Mouse (Mus musculus): ENCODE data around the gene Hdac4. TPM values are rescaled to one million over a fixed set of nuclear protein-coding genes. Genes with fewer than 3 reads are reported as not detected.

Gene Hdac4
- polyA plus RNA-seq, 1 experiment: 30.0 TPM

GRCm38 (mm10) chr1:91952912-91953311 lies 242.6 kb downstream of the Hdac4 start:
- TF ChIP-seq POLR2A (IDR thresholded peaks at IDR 0.05; ENCODE audit: low read depth, low read length): no peak

DNA sequence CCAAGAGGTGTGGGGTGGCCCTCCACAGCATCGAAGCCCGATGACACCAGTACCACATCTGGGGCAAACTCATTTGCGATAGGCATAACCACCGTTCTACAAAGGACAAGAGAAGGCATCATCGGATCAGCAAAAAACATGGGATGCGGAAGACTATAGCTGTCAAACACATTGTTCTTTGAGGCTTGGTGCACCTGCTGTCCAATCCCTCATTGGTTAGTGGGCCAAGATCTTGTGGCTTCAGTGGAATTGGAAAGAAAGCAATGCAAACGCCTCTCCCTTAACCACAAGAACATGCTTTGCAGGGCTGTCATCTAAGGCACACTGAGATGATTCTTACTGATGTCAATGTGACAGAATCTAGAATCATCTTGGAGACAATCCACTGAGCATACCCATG lies 248.1 kb downstream of the Hdac4 start:
- H3K27ac ChIP-seq (ENCODE audit: insufficient read depth, low read length): no peak overlapping the region
- no peaks in the 10 kb centered on the region; the same call in 1 of the 2 replicates for H3K4me1 ChIP-seq (ENCODE audit: control insufficient read depth, insufficient read depth, low read length)
- no peak overlapping the region for H3K4me3 ChIP-seq (ENCODE audit: insufficient read depth, low read length)
- no peak for TF ChIP-seq POLR2A (IDR thresholded peaks at IDR 0.05; ENCODE audit: low read depth, low read length)
- TF ChIP-seq CTCF (IDR thresholded peaks at IDR 0.05; ENCODE audit: borderline replicate concordance, insufficient read depth, low read length): no peak

More at GRCm38 (mm10) chr1:91952912-91953311, 242.6 kb downstream of the Hdac4 start:
- H3K4me1 ChIP-seq (ENCODE audit: control insufficient read depth, insufficient read depth, low read length): peaks cover 10% of the 10 kb centered on the region
- H3K4me3 ChIP-seq (ENCODE audit: insufficient read depth, low read length): no peak overlapping the region
- H3K27ac ChIP-seq (ENCODE audit: insufficient read depth, low read length): no peak overlapping the region

DNA sequence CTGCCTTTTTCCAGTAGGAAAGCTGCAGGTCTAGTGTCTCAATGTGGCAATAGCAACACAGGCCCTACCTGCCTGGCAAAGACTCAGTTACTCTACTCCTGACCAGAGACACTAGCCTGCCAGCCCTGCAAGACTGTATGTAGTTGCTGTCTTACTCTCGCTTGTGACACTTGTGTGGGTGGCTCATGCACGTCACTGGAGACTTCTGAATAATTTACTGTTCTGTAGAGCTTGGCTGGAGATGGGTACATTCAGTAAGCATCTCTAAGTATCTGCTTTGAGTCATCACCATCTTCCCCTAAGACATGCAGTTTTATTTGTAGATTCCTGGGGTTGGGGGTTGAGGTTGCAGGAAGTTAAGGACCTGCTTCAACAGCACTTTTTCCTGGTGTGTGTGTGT lies 252.9 kb downstream of the Hdac4 start:
- TF ChIP-seq POLR2A (IDR thresholded peaks at IDR 0.05; ENCODE audit: low read depth, low read length) (no peak), CTCF (IDR thresholded peaks at IDR 0.05; ENCODE audit: borderline replicate concordance, insufficient read depth, low read length) (no peak)
- Histone ChIP-seq H3K27ac (ENCODE audit: insufficient read depth, low read length) (no peak overlapping the region), H3K4me1 (ENCODE audit: control insufficient read depth, insufficient read depth, low read length) (no peaks in the 10 kb centered on the region; the same call in 1 of the 2 replicates), H3K4me3 (ENCODE audit: insufficient read depth, low read length) (no peak overlapping the region)

DNA sequence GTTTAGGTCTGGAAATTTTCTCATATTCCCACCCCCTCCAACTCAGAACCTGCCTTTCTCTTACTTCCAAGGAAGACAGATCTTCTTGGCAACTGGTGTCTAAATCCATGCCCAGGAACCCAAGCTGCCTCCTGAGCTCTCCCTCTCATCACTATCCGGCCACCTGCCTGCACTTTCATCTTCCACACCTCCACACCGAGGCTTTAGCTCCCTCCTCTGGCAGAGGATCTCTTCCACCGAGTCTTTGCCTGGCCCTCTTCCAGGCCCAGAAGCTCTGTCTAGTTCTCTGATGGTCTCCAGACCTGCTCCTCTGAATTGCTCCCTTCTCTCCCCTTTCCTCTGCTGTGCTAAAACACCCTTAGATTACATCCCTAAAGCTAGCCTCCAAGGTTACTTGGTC lies 253.5 kb downstream of the Hdac4 start:
- no peak for TF ChIP-seq CTCF (IDR thresholded peaks at IDR 0.05; ENCODE audit: borderline replicate concordance, insufficient read depth, low read length)
- no peak for TF ChIP-seq POLR2A (IDR thresholded peaks at IDR 0.05; ENCODE audit: low read depth, low read length)
- no peaks in the 10 kb centered on the region; the same call in 1 of the 2 replicates for H3K4me1 ChIP-seq (ENCODE audit: control insufficient read depth, insufficient read depth, low read length)
- no peak overlapping the region for H3K4me3 ChIP-seq (ENCODE audit: insufficient read depth, low read length)
- H3K27ac ChIP-seq (ENCODE audit: insufficient read depth, low read length): no peak overlapping the region

DNA sequence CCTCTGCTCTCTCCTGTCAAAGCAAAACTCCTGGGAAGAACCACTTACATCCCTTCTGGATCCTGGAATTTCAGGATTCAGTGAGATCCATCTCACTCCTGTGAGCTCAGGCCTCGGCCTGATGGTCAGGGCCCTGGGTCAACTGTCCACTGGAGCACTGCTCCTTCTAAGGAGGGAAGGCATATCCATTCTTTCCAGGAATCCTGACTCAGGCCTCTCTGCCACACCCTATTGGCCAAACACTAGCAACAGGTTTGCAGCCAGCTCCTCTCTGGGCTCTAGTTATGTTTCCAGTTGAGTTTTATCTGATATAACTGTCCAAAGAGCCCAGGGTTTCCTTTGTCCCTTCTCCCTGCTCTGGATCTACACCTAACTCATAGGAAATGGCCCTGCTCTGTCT lies 254.4 kb downstream of the Hdac4 start:
- H3K27ac ChIP-seq (ENCODE audit: insufficient read depth, low read length): no peak overlapping the region
- H3K4me3 ChIP-seq (ENCODE audit: insufficient read depth, low read length): no peak overlapping the region
- no peak for TF ChIP-seq CTCF (IDR thresholded peaks at IDR 0.05; ENCODE audit: borderline replicate concordance, insufficient read depth, low read length)
- TF ChIP-seq POLR2A (IDR thresholded peaks at IDR 0.05; ENCODE audit: low read depth, low read length): no peak
- no peaks in the 10 kb centered on the region; the same call in 1 of the 2 replicates for H3K4me1 ChIP-seq (ENCODE audit: control insufficient read depth, insufficient read depth, low read length)

DNA sequence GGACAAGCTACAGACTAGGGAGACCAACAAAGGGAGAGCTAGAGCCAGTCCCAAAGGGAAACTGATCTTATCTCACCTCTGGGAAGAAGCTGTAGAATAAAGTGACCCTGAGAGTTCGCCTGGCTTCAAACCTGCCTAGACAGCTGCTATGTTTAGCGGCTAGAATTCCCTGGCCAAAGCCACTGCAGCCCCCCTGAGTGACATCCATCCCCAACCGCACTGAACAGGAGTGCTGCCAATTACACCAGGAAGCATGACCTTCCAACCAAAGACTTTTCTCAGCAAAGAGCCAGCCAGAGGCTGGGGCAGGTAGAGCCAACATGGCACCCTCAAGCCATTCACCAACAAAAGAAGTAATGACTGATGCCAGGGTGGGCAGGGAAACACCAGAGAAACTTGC lies 260.3 kb downstream of the Hdac4 start:
- no peak overlapping the region for H3K4me3 ChIP-seq (ENCODE audit: insufficient read depth, low read length)
- no peaks in the 10 kb centered on the region for H3K4me1 ChIP-seq (ENCODE audit: control insufficient read depth, insufficient read depth, low read length)
- TF ChIP-seq POLR2A (IDR thresholded peaks at IDR 0.05; ENCODE audit: low read depth, low read length) (no peak), CTCF (IDR thresholded peaks at IDR 0.05; ENCODE audit: borderline replicate concordance, insufficient read depth, low read length) (no peak)
- H3K27ac ChIP-seq (ENCODE audit: insufficient read depth, low read length): no peak overlapping the region

GRCm38 (mm10) chr1:91933681-91934080 lies 261.8 kb downstream of the Hdac4 start:
- no peak for TF ChIP-seq CTCF (IDR thresholded peaks at IDR 0.05; ENCODE audit: borderline replicate concordance, insufficient read depth, low read length)
- no peak for TF ChIP-seq POLR2A (IDR thresholded peaks at IDR 0.05; ENCODE audit: low read depth, low read length)
- H3K27ac ChIP-seq (ENCODE audit: insufficient read depth, low read length): no peak overlapping the region
- no peaks in the 10 kb centered on the region for H3K4me1 ChIP-seq (ENCODE audit: control insufficient read depth, insufficient read depth, low read length)
- no peak overlapping the region for H3K4me3 ChIP-seq (ENCODE audit: insufficient read depth, low read length)

DNA sequence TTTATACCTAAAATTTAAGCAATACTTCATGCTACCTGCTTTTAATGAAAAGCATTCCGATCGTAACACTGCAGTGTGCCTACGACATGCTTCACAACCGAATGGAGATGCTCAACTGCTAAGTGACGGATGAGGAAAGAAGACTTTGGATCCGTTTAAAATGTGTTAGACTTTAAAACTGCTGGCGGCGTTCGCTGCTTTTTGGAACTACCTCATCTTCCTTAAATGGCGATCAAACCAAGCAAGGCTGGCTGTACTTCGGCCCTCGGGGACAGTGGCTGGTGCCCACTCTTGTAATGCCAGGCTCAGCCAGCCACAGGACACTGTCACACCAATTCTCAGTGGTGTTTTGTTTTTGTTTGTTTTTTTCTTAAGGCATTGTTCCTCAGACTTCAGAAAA lies 263.3 kb downstream of the Hdac4 start:
- TF ChIP-seq CTCF (IDR thresholded peaks at IDR 0.05; ENCODE audit: borderline replicate concordance, insufficient read depth, low read length): no peak
- no peak for TF ChIP-seq POLR2A (IDR thresholded peaks at IDR 0.05; ENCODE audit: low read depth, low read length)
- Histone ChIP-seq H3K4me3 (ENCODE audit: insufficient read depth, low read length) (no peak overlapping the region), H3K27ac (ENCODE audit: insufficient read depth, low read length) (no peak overlapping the region), H3K4me1 (ENCODE audit: control insufficient read depth, insufficient read depth, low read length) (no peaks in the 10 kb centered on the region)

DNA sequence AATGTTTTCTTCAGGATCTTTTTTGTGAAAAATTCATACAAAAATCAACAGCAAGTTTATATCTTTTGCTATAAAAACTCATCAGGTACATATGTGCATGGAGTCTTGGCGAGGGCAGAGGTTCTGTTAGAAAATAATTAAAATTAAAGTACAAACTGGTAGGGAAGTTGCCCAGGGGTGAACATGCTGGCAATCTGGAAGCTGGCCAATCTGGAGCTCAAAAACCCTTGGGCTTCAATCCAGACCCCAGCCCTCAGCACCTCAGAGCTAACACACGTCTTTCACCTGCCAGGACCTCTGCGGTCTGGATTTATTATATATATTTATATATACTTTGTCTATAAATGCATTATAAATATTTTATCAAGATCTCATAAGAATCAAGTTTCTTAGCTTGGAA lies 263.7 kb downstream of the Hdac4 start:
- H3K4me3 ChIP-seq (ENCODE audit: insufficient read depth, low read length): no peak overlapping the region

DNA sequence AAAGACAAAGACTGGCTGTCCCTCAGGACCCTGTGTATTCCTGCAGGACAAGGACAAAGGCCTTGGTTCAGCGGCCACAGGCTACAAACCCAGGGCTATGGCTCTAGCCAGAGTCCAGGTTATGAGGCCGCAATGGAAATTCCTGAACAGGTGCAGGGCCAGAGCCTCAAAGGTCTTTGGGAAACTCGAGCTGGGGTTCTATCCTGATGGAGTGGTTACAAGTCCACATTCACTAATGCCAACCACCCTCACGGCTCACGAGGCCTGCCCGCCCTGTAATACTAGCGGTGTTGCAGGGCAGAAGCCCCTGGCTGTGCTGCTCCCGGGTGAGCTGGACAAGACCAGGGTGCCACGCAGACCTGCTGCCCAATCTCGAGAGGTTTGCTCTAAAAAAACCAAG lies 264.3 kb downstream of the Hdac4 start:
- Histone ChIP-seq H3K4me1 (ENCODE audit: control insufficient read depth, insufficient read depth, low read length) (no peaks in the 10 kb centered on the region), H3K4me3 (ENCODE audit: insufficient read depth, low read length) (no peak overlapping the region), H3K27ac (ENCODE audit: insufficient read depth, low read length) (no peak overlapping the region)
- TF ChIP-seq POLR2A (IDR thresholded peaks at IDR 0.05; ENCODE audit: low read depth, low read length) (no peak), CTCF (IDR thresholded peaks at IDR 0.05; ENCODE audit: borderline replicate concordance, insufficient read depth, low read length) (no peak)

More for the DNA sequence above, 263.7 kb downstream of the Hdac4 start:
- Histone ChIP-seq H3K4me1 (ENCODE audit: control insufficient read depth, insufficient read depth, low read length) (no peaks in the 10 kb centered on the region), H3K27ac (ENCODE audit: insufficient read depth, low read length) (no peak overlapping the region)
- no peak for TF ChIP-seq POLR2A (IDR thresholded peaks at IDR 0.05; ENCODE audit: low read depth, low read length)
- TF ChIP-seq CTCF (IDR thresholded peaks at IDR 0.05; ENCODE audit: borderline replicate concordance, insufficient read depth, low read length): no peak

GRCm38 (mm10) chr1:91929051-91929450 lies 266.4 kb downstream of the Hdac4 start:
- TF ChIP-seq POLR2A (IDR thresholded peaks at IDR 0.05; ENCODE audit: low read depth, low read length) (no peak), CTCF (IDR thresholded peaks at IDR 0.05; ENCODE audit: borderline replicate concordance, insufficient read depth, low read length) (no peak)
- Histone ChIP-seq H3K27ac (ENCODE audit: insufficient read depth, low read length) (no peak overlapping the region), H3K4me3 (ENCODE audit: insufficient read depth, low read length) (no peak overlapping the region), H3K4me1 (ENCODE audit: control insufficient read depth, insufficient read depth, low read length) (no peaks in the 10 kb centered on the region)
